Mouse (Mus musculus) brain, embryonic 14.5 days (tissue): ENCODE measurements around the gene Cep89. TPM values are rescaled to one million over a fixed set of nuclear protein-coding genes. Genes with fewer than 3 reads are reported as not detected.

Experiments used
- DNase-seq: peaks from one replicate; pipeline ENCODE4 v3.0.0-alpha.2; 2011; ENCODE audit warnings: low read depth
- CTCF ChIP-seq: fragments of 200-500 bp; IDR thresholded peaks from 2 replicates; pipeline ENCODE4 v1.5.1; 2012; ENCODE audit warnings: inconsistent platforms, mild to moderate bottlenecking, moderate library complexity, borderline replicate concordance; ENCODE audit not compliant: insufficient read depth, insufficient read length; ENCODE audit errors: extremely low read depth
- POLR2A ChIP-seq: fragments of 200-500 bp; IDR thresholded peaks from 2 replicates; pipeline ENCODE4 v1.6.1; 2012; ENCODE audit warnings: mild to moderate bottlenecking, inconsistent platforms, borderline replicate concordance; ENCODE audit not compliant: poor library complexity, insufficient read depth, insufficient read length, severe bottlenecking; ENCODE audit errors: extremely low read depth
- polyA plus RNA-seq: library from polyadenylated mRNA; depleted of rRNA; stranded (reverse); fragments of >200 nt; gene quantifications from 2 replicates; pipeline ENCODE4 v1.2.3, GENCODE M21; 2012; rRNA removed

The Cep89 gene
- polyA plus RNA-seq: 24.4 and 29.0 TPM in 2 replicates

- no peak for TF ChIP-seq CTCF
- TF ChIP-seq POLR2A: peak; percentile 63; the same call in 1 of the 2 replicates
Observed at GRCm38 (mm10) chr7:35396542-35397168, at the start of gene Cep89, which contains the start of gene Faap24. TSS of gene Cep89 (plus strand) at chr7:35397035. TSS of gene Faap24 (minus strand) at chr7:35396836.

GRCm38 (mm10) chr7:35347918-35348700, 48.7 kb upstream of the Cep89 start:
- TF ChIP-seq CTCF (no peak), POLR2A (no peak)
- DNase-seq: no peak

More at GRCm38 (mm10) chr7:35396542-35397168, at the start of gene Cep89, which contains the start of gene Faap24:
- DNase-seq: peak; percentile 99

- DNase-seq: no peak
- TF ChIP-seq CTCF (no peak), POLR2A (no peak)
Observed at GRCm38 (mm10) chr7:35349022-35349421, 47.8 kb upstream of the Cep89 start.

GRCm38 (mm10) chr7:35349886-35350684, 46.8 kb upstream of the Cep89 start:
- no peak for DNase-seq
- no peak for TF ChIP-seq CTCF
- no peak for TF ChIP-seq POLR2A

- no peak for DNase-seq
Observed at GRCm38 (mm10) chr7:35351155-35351554, 45.7 kb upstream of the Cep89 start.

GRCm38 (mm10) chr7:35353306-35353705, 43.5 kb upstream of the Cep89 start:
- no peak for DNase-seq
- TF ChIP-seq CTCF: no peak
- TF ChIP-seq POLR2A: no peak

More at GRCm38 (mm10) chr7:35351155-35351554, 45.7 kb upstream of the Cep89 start:
- TF ChIP-seq POLR2A (no peak), CTCF (no peak)

- TF ChIP-seq CTCF: no peak
- no peak for TF ChIP-seq POLR2A
- no peak for DNase-seq
Observed at GRCm38 (mm10) chr7:35355303-35355872, 41.4 kb upstream of the Cep89 start.

- TF ChIP-seq CTCF: no peak
- no peak for TF ChIP-seq POLR2A
- DNase-seq: no peak
Observed at GRCm38 (mm10) chr7:35357621-35358020, 39.2 kb upstream of the Cep89 start.

- TF ChIP-seq CTCF: no peak
- DNase-seq: no peak
Observed at GRCm38 (mm10) chr7:35362253-35362652, 34.6 kb upstream of the Cep89 start.

GRCm38 (mm10) chr7:35362868-35363267, 34.0 kb upstream of the Cep89 start:
- no peak for TF ChIP-seq POLR2A
- no peak for TF ChIP-seq CTCF

GRCm38 (mm10) chr7:35365161-35365910, 31.5 kb upstream of the Cep89 start:
- no peak for TF ChIP-seq POLR2A
- TF ChIP-seq CTCF: no peak
- DNase-seq: peak; percentile 3

More at GRCm38 (mm10) chr7:35362868-35363267, 34.0 kb upstream of the Cep89 start:
- DNase-seq: no peak

- TF ChIP-seq CTCF: no peak
- no peak for TF ChIP-seq POLR2A
- DNase-seq: peak; percentile 50
Observed at GRCm38 (mm10) chr7:35371096-35371495, 25.7 kb upstream of the Cep89 start.

- no peak for DNase-seq
- TF ChIP-seq CTCF (no peak), POLR2A (no peak)
Observed at GRCm38 (mm10) chr7:35372483-35373017, 24.3 kb upstream of the Cep89 start.
